ENCODE assay signal across 22 mouse cellular contexts in the genomic region with DNA sequence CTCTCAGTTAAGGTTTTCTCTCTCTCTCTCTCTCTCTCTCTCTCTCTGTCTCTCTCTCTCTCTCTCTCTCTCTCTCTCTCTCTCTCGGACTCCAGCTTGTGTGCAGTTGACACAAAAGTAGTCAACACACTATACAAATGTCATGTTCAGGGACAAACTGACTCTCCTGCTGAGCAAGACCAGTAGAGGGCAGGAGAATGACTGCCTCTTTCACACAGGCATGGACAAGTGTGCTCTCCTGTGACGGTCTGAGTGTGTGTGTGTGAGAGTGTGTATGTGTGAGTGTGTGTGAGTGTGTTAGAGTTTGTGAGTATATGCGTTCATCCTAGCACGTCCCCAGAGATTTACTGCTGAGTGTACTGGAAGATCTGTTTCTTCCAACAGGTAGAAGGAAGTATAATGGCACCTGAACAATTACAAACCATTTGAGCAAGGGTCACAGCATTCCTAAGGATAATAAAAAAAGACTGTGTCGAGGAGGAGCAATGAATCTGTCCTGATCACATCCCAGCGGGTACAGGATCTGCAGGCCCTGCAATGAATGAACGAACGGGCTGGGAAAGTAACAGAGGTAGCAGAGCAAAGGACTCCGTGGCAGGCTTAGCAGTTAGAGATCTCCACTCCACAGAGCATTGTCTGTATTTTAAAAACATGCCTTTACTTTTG. TPM values are rescaled to one million over a fixed set of nuclear protein-coding genes. Genes with fewer than 3 reads are reported as not detected.
DNase-seq lines count a peak whose midpoint lies in the region; ATAC-seq and TF ChIP-seq lines count a peak whose summit lies in the region.
"Had no signal": no experiment of that assay in that cellular context is flagged by ENCODE, and none has a peak within 500 bp of the region (broad histone marks: within the 10 kb centered on the region; RNA-seq: fewer than 3 reads in every experiment).

No protein-coding gene starts in this region.

- H3K9ac ChIP-seq in kidney, postnatal 0 days (ENCODE audit: low read depth, low read length) = no peak overlapping the region
- no peak overlapping the region for H3K9ac ChIP-seq in kidney, embryonic 15.5 days
- H3K9ac ChIP-seq in midbrain, postnatal 0 days (replicated peaks; ENCODE audit: low read length, poor library complexity, severe bottlenecking) = no peak overlapping the region
- H3K9ac ChIP-seq in midbrain, embryonic 16.5 days (ENCODE audit: low read depth, low read length) = no peak overlapping the region
- H3K9ac ChIP-seq in intestine, embryonic 14.5 days (ENCODE audit: low read length) = no peak overlapping the region
- H3K9ac ChIP-seq: forebrain, embryonic 15.5 days; heart, embryonic 15.5 days had no signal

- H3K4me3 ChIP-seq in kidney, postnatal 0 days (replicated peaks; ENCODE audit: low read depth, low read length) = no peak overlapping the region
- no peak overlapping the region for H3K4me3 ChIP-seq in kidney, embryonic 15.5 days (replicated peaks)
- no peak overlapping the region for H3K4me3 ChIP-seq in midbrain, postnatal 0 days (ENCODE audit: low read depth, low read length)
- H3K4me3 ChIP-seq in midbrain, embryonic 16.5 days (ENCODE audit: low read depth, low read length) = no peak overlapping the region
- no peak overlapping the region for H3K4me3 ChIP-seq in intestine, embryonic 14.5 days (ENCODE audit: low read depth, low read length)
- H3K4me3 ChIP-seq: erythroblast, embryonic 14.5 days; forebrain, embryonic 15.5 days; heart, embryonic 15.5 days; hindbrain, embryonic 10.5 days; left cerebral cortex, adult 2 months had no signal

- H3K4me1 ChIP-seq in kidney, postnatal 0 days (replicated peaks; ENCODE audit: insufficient read depth, low read length) = no peaks in the 10 kb centered on the region
- peaks cover 17% of the 10 kb centered on the region; the same call in 1 of the 2 replicates for H3K4me1 ChIP-seq in kidney, embryonic 15.5 days
- H3K4me1 ChIP-seq in midbrain, postnatal 0 days (ENCODE audit: insufficient read depth, low read length) = no peaks in the 10 kb centered on the region
- H3K4me1 ChIP-seq in midbrain, embryonic 16.5 days (ENCODE audit: control insufficient read depth, insufficient read depth, low read length) = no peaks in the 10 kb centered on the region
- 0 out of 2 replicates have a peak, but pooled peaks cover 3% of the 10 kb centered on the region for H3K4me1 ChIP-seq in intestine, embryonic 14.5 days (replicated peaks; ENCODE audit: control insufficient read depth, insufficient read depth, low read length)
- H3K4me1 ChIP-seq: forebrain, embryonic 15.5 days had no signal

- TF ChIP-seq CTCF in kidney, postnatal 0 days (IDR thresholded peaks at IDR 0.05; ENCODE audit: low read depth) = peak; percentile 64
- TF ChIP-seq CTCF in midbrain, postnatal 0 days (IDR thresholded peaks at IDR 0.05) = peak; percentile 43

- H3K36me3 ChIP-seq in kidney, postnatal 0 days (ENCODE audit: insufficient read depth, low read length) = peaks cover under 1% of the 10 kb centered on the region; the same call in 1 of the 2 replicates
- peaks cover 14% of the 10 kb centered on the region for H3K36me3 ChIP-seq in kidney, embryonic 15.5 days
- no peaks in the 10 kb centered on the region for H3K36me3 ChIP-seq in midbrain, postnatal 0 days (ENCODE audit: insufficient read depth, low read length)
- H3K36me3 ChIP-seq in midbrain, embryonic 16.5 days (ENCODE audit: control insufficient read depth, insufficient read depth, low read length) = no peaks in the 10 kb centered on the region
- peaks cover 7% of the 10 kb centered on the region; the same call in 1 of the 2 replicates for H3K36me3 ChIP-seq in intestine, embryonic 14.5 days (ENCODE audit: control insufficient read depth, insufficient read depth, low read length)
- H3K36me3 ChIP-seq: forebrain, embryonic 15.5 days; heart, embryonic 15.5 days had no signal

- H3K9me3 ChIP-seq in kidney, postnatal 0 days (replicated peaks; ENCODE audit: low read length) = peaks cover 2% of the 10 kb centered on the region
- peaks cover 1% of the 10 kb centered on the region; the same call in 1 of the 2 replicates for H3K9me3 ChIP-seq in kidney, embryonic 15.5 days (replicated peaks)
- no peaks in the 10 kb centered on the region for H3K9me3 ChIP-seq in midbrain, postnatal 0 days (ENCODE audit: low read length)
- no peaks in the 10 kb centered on the region; the same call in 1 of the 2 replicates for H3K9me3 ChIP-seq in midbrain, embryonic 16.5 days (replicated peaks; ENCODE audit: control insufficient read depth, low read length, poor library complexity, severe bottlenecking)
- H3K9me3 ChIP-seq in intestine, embryonic 14.5 days (ENCODE audit: control insufficient read depth, low read length) = peaks cover 4% of the 10 kb centered on the region
- H3K9me3 ChIP-seq: forebrain, embryonic 15.5 days; heart, embryonic 15.5 days had no signal

- intact Hi-C loops in left cerebral cortex, postnatal 10 days (cut with DNase I) = no loop called here

- H3K27me3 ChIP-seq in kidney, postnatal 0 days (ENCODE audit: insufficient read depth, low read length) = no peaks in the 10 kb centered on the region
- no peaks in the 10 kb centered on the region for H3K27me3 ChIP-seq in kidney, embryonic 15.5 days
- H3K27me3 ChIP-seq in midbrain, postnatal 0 days (ENCODE audit: insufficient read depth, low read length) = no peaks in the 10 kb centered on the region
- H3K27me3 ChIP-seq in midbrain, embryonic 16.5 days (ENCODE audit: control insufficient read depth, insufficient read depth, low read depth, low read length) = no peaks in the 10 kb centered on the region
- no peaks in the 10 kb centered on the region for H3K27me3 ChIP-seq in intestine, embryonic 14.5 days (replicated peaks; ENCODE audit: control insufficient read depth, insufficient read depth, low read length)
- H3K27me3 ChIP-seq: forebrain, embryonic 15.5 days; heart, embryonic 15.5 days had no signal

- 47% methylated on average over 9 of the region's 9 CpGs for WGBS in kidney, postnatal 0 days
- WGBS in kidney, embryonic 15.5 days = 55% methylated on average over 9 of the region's 9 CpGs
- WGBS in midbrain, postnatal 0 days = 71% methylated on average over 9 of the region's 9 CpGs
- WGBS in midbrain, embryonic 16.5 days = 68% methylated on average over 9 of the region's 9 CpGs
- 45% methylated on average over 9 of the region's 9 CpGs for WGBS in intestine, embryonic 14.5 days

- no peak overlapping the region for H3K4me2 ChIP-seq in kidney, postnatal 0 days (ENCODE audit: low read length)
- no peak overlapping the region for H3K4me2 ChIP-seq in kidney, embryonic 15.5 days
- H3K4me2 ChIP-seq in midbrain, postnatal 0 days (ENCODE audit: low read depth, low read length, poor library complexity, severe bottlenecking) = no peak overlapping the region
- no peak overlapping the region for H3K4me2 ChIP-seq in midbrain, embryonic 16.5 days (ENCODE audit: low read length)
- H3K4me2 ChIP-seq in intestine, embryonic 14.5 days (ENCODE audit: low read length) = no peak overlapping the region
- H3K4me2 ChIP-seq: forebrain, embryonic 15.5 days; heart, embryonic 15.5 days had no signal

- DNase-seq in kidney, postnatal 0 days (ENCODE audit: low spot score) = no peak
- DNase-seq in midbrain, postnatal 0 days (ENCODE audit: low spot score) = no peak
- DNase-seq in intestine, embryonic 14.5 days (ENCODE audit: low spot score) = no peak
- no peak for DNase-seq in left cerebral cortex, postnatal 10 days (ENCODE audit: extremely low spot score in 1 of 2, low spot score in 2 of 2)
- DNase-seq: adrenal gland, postnatal 14 days; B cell, adult 2 months; cerebellum, adult 11-12 months; cerebellum, postnatal 36 days; gastrocnemius, postnatal 36 days; kidney, postnatal 14 days; lung, postnatal 4 days had no signal

- no peak overlapping the region for H3K27ac ChIP-seq in kidney, postnatal 0 days
- no peak overlapping the region for H3K27ac ChIP-seq in kidney, embryonic 15.5 days
- H3K27ac ChIP-seq in midbrain, postnatal 0 days (ENCODE audit: low read depth, low read length) = no peak overlapping the region
- no peak overlapping the region for H3K27ac ChIP-seq in midbrain, embryonic 16.5 days (ENCODE audit: low read length)
- H3K27ac ChIP-seq in intestine, embryonic 14.5 days (ENCODE audit: low read depth) = 0 out of 2 replicates have a peak overlapping the region, but pooled peaks have one; percentile 30
- H3K27ac ChIP-seq: forebrain, embryonic 15.5 days; heart, embryonic 15.5 days; hindbrain, embryonic 10.5 days; left cerebral cortex, adult 2 months had no signal

- 0 out of 2 replicates have a peak, but pooled peaks have one; percentile 40 for ATAC-seq in kidney, postnatal 0 days (replicated peaks; ENCODE audit: low FRiP score, low read depth)
- ATAC-seq in kidney, embryonic 15.5 days (replicated peaks; ENCODE audit: low FRiP score) = no peak
- no peak for ATAC-seq in midbrain, postnatal 0 days (ENCODE audit: low FRiP score)
- ATAC-seq in midbrain, embryonic 16.5 days = no peak
- ATAC-seq in intestine, embryonic 14.5 days (replicated peaks; ENCODE audit: low FRiP score, low TSS enrichment, low read depth) = peak; percentile 49; the same call in 1 of the 2 replicates
- ATAC-seq in frontal cortex, adult (ENCODE audit: low TSS enrichment) = no peak
- ATAC-seq: forebrain, embryonic 15.5 days had no signal

RNA-seq across cellular contexts. Expression of gene C130032M10Rik, which starts 3.4 kb away (rescaled TPM):
- 0.16 TPM in 1 of 2 replicates, not detected in the other for polyA plus RNA-seq in kidney, postnatal 0 days (2015; fragmentation: Nextera tagmentation; extraction: Ambion mirVana)
- polyA plus RNA-seq in kidney, embryonic 15.5 days (2015; fragmentation: Nextera tagmentation; extraction: Ambion mirVana) = 0.58 and 0.62 TPM in 2 replicates
- total RNA-seq in midbrain, postnatal 0 days (2014; rRNA removed) = not detected in 2 replicates
- not detected in 2 replicates for polyA plus RNA-seq in midbrain, postnatal 0 days (2015; fragmentation: Nextera tagmentation; extraction: Ambion mirVana)
- polyA plus RNA-seq in midbrain, embryonic 16.5 days (2015; fragmentation: Nextera tagmentation; extraction: Ambion mirVana) = not detected in 2 replicates
- polyA plus RNA-seq in intestine, embryonic 14.5 days (2014; fragmentation: Nextera tagmentation; extraction: Ambion mirVana) = 0.46 TPM in 1 of 2 replicates, not detected in the other
- total RNA-seq in left cerebral cortex, postnatal 10 days (2021) = not detected
- total RNA-seq: adrenal gland, postnatal 14 days; gastrocnemius, postnatal 36 days; heart, adult 8-10 months; left cerebral cortex, adult 2 months had no signal
- polyA plus RNA-seq: embryonic facial prominence, embryonic 11.5 days; erythroblast, embryonic 14.5 days; forebrain, embryonic 15.5 days; liver, embryonic 16.5 days had no signal

RNA-seq across cellular contexts. Expression of gene Ccr4, which starts 14.2 kb away (rescaled TPM):
- polyA plus RNA-seq in kidney, postnatal 0 days (2015; fragmentation: Nextera tagmentation; extraction: Ambion mirVana) = 0.19 and 0.84 TPM in 2 replicates
- 0.55 and 0.78 TPM in 2 replicates for polyA plus RNA-seq in kidney, embryonic 15.5 days (2015; fragmentation: Nextera tagmentation; extraction: Ambion mirVana)
- not detected in 2 replicates for total RNA-seq in midbrain, postnatal 0 days (2014; rRNA removed)
- not detected in 2 replicates for polyA plus RNA-seq in midbrain, postnatal 0 days (2015; fragmentation: Nextera tagmentation; extraction: Ambion mirVana)
- polyA plus RNA-seq in midbrain, embryonic 16.5 days (2015; fragmentation: Nextera tagmentation; extraction: Ambion mirVana) = not detected in 2 replicates
- polyA plus RNA-seq in intestine, embryonic 14.5 days (2014; fragmentation: Nextera tagmentation; extraction: Ambion mirVana) = 0.08 TPM in 2 replicates
- not detected for total RNA-seq in left cerebral cortex, postnatal 10 days (2021)
- total RNA-seq: adrenal gland, postnatal 14 days; gastrocnemius, postnatal 36 days; heart, adult 8-10 months; left cerebral cortex, adult 2 months had no signal
- polyA plus RNA-seq: embryonic facial prominence, embryonic 11.5 days; erythroblast, embryonic 14.5 days; forebrain, embryonic 15.5 days; heart, embryonic 15.5 days; hindbrain, embryonic 10.5 days; liver, embryonic 16.5 days had no signal

RNA-seq across cellular contexts. Expression of gene Trim71, which starts 45.2 kb away (rescaled TPM):
- 0.43 and 0.46 TPM in 2 replicates for polyA plus RNA-seq in kidney, postnatal 0 days (2015; fragmentation: Nextera tagmentation; extraction: Ambion mirVana)
- 0.87 and 1.00 TPM in 2 replicates for polyA plus RNA-seq in kidney, embryonic 15.5 days (2015; fragmentation: Nextera tagmentation; extraction: Ambion mirVana)
- 0.14 and 0.27 TPM in 2 replicates for total RNA-seq in midbrain, postnatal 0 days (2014; rRNA removed)
- 0.14 and 0.15 TPM in 2 replicates for polyA plus RNA-seq in midbrain, postnatal 0 days (2015; fragmentation: Nextera tagmentation; extraction: Ambion mirVana)
- polyA plus RNA-seq in midbrain, embryonic 16.5 days (2015; fragmentation: Nextera tagmentation; extraction: Ambion mirVana) = 0.15 and 0.17 TPM in 2 replicates
- polyA plus RNA-seq in intestine, embryonic 14.5 days (2014; fragmentation: Nextera tagmentation; extraction: Ambion mirVana) = 2.7 and 2.9 TPM in 2 replicates
- total RNA-seq in left cerebral cortex, postnatal 10 days (2021) = under 1 TPM; 0.26 TPM
- total RNA-seq: gastrocnemius, postnatal 36 days; heart, adult 8-10 months had no signal
- polyA plus RNA-seq: erythroblast, embryonic 14.5 days had no signal

Comparison
In these comparisons a context has a peak if more than half of its experiments do, and no peak if none do; other contexts are left out.
1. ATAC-seq: peak in kidney, postnatal 0 days (single experiment) and intestine, embryonic 14.5 days (single experiment); none in kidney, embryonic 15.5 days (single experiment), midbrain, postnatal 0 days (single experiment), midbrain, embryonic 16.5 days (single experiment) and frontal cortex, adult (single experiment).